Mouse (Mus musculus) E14TG2a.4 (cell line): ENCODE measurements around the gene Ptpn22.

ENCODE experiments used
- CTCF ChIP-seq: conservative IDR thresholded peaks from 2 replicates; pipeline ENCODE4 v1.5.1; 2014; ENCODE audit warnings: low read length
- POU5F1 ChIP-seq: IDR thresholded peaks from 2 replicates; pipeline ENCODE4 v1.6.1; 2014; ENCODE audit warnings: low read length, borderline replicate concordance

DNA sequence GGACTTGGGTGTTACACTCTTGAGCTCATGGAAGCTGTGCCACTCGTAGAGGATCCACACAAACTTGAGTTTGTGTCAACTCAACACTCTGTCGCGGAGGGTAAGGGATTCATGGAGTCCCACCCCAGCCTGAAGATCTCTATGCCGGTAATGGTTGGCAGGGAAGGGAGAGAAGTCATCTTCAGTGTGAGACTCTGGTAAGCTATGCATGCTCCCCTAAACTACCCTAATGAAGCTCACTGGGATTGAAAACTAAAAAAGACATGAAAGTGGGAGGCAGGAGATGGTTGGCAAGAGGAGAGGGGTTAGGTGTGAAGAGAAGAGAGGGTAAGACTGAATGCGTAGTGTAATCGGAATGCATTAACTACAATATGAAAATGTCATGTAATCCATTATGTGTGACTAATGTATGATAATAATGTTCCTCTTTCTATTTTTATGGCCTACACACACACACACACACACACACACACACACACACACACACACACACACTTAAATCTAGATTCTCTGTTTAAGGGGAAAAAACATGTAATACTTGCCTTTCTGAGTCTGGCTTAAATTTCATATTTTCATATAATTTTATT lies 1.5 kb upstream of the Ptpn22 start:
- no peak for TF ChIP-seq CTCF
- TF ChIP-seq POU5F1, result no peak
